Mouse (Mus musculus): ENCODE measurements around the gene Phlpp1. TPM values are rescaled to one million over a fixed set of nuclear protein-coding genes. Genes with fewer than 3 reads are reported as not detected.

Phlpp1 gene
- polyA plus RNA-seq, 1 experiment from 2014 or later: 1.3 TPM

- Histone ChIP-seq H3K4me3 (ENCODE audit: low read depth, low read length) (no peak overlapping the region), H3K9ac (ENCODE audit: low read length) (no peak overlapping the region), H3K4me1 (replicated peaks; ENCODE audit: control insufficient read depth, insufficient read depth) (no peaks in the 10 kb centered on the region), H3K27me3 (ENCODE audit: control insufficient read depth, insufficient read depth, low read length) (no peaks in the 10 kb centered on the region), H3K4me2 (replicated peaks; ENCODE audit: low read depth) (no peak overlapping the region), H3K9me3 (ENCODE audit: control insufficient read depth, low read length) (no peaks in the 10 kb centered on the region), H3K27ac (replicated peaks) (no peak overlapping the region), H3K36me3 (ENCODE audit: control insufficient read depth, insufficient read depth, low read length) (no peaks in the 10 kb centered on the region)
- WGBS: 74% methylated on average over 3 of the region's 3 CpGs
- ATAC-seq (ENCODE audit: low FRiP score, low TSS enrichment) (no peak), DNase-seq (ENCODE audit: low spot score) (no peak)
- TF ChIP-seq EP300 (optimal IDR thresholded peaks at IDR 0.05): no peak
- no peak for TF ChIP-seq CTCF (IDR thresholded peaks at IDR 0.05; ENCODE audit: low read depth)
Observed at GRCm38 (mm10) chr1:106342100-106342499, 170.5 kb downstream of the Phlpp1 start.

GRCm38 (mm10) chr1:106345265-106345664, 173.7 kb downstream of the Phlpp1 start:
- WGBS: 90% methylated on average over 2 of the region's 2 CpGs
- Histone ChIP-seq H3K4me2 (replicated peaks; ENCODE audit: low read depth) (no peak overlapping the region), H3K9ac (ENCODE audit: low read length) (no peak overlapping the region), H3K4me3 (ENCODE audit: low read depth, low read length) (no peak overlapping the region), H3K27me3 (ENCODE audit: control insufficient read depth, insufficient read depth, low read length) (no peaks in the 10 kb centered on the region), H3K36me3 (ENCODE audit: control insufficient read depth, insufficient read depth, low read length) (no peaks in the 10 kb centered on the region), H3K9me3 (ENCODE audit: control insufficient read depth, low read length) (no peaks in the 10 kb centered on the region), H3K27ac (replicated peaks) (no peak overlapping the region), H3K4me1 (replicated peaks; ENCODE audit: control insufficient read depth, insufficient read depth) (no peaks in the 10 kb centered on the region)
- ATAC-seq (ENCODE audit: low FRiP score, low TSS enrichment) (no peak), DNase-seq (ENCODE audit: low spot score) (no peak)
- TF ChIP-seq CTCF (IDR thresholded peaks at IDR 0.05; ENCODE audit: low read depth) (no peak), EP300 (optimal IDR thresholded peaks at IDR 0.05) (no peak)

- H3K9ac ChIP-seq (ENCODE audit: low read length): no peak overlapping the region
- no peaks in the 10 kb centered on the region for H3K4me1 ChIP-seq (replicated peaks; ENCODE audit: control insufficient read depth, insufficient read depth)
- ATAC-seq (ENCODE audit: low FRiP score, low TSS enrichment) (no peak), DNase-seq (ENCODE audit: low spot score) (no peak)
- H3K36me3 ChIP-seq (ENCODE audit: control insufficient read depth, insufficient read depth, low read length): no peaks in the 10 kb centered on the region
- H3K27me3 ChIP-seq (ENCODE audit: control insufficient read depth, insufficient read depth, low read length): no peaks in the 10 kb centered on the region
- H3K4me2 ChIP-seq (replicated peaks; ENCODE audit: low read depth): no peak overlapping the region
- WGBS: 99% methylated on average over 3 of the region's 3 CpGs
- no peak overlapping the region for H3K27ac ChIP-seq (replicated peaks)
- no peak overlapping the region for H3K4me3 ChIP-seq (ENCODE audit: low read depth, low read length)
- H3K9me3 ChIP-seq (ENCODE audit: control insufficient read depth, low read length): no peaks in the 10 kb centered on the region
- TF ChIP-seq CTCF (IDR thresholded peaks at IDR 0.05; ENCODE audit: low read depth) (peak; percentile 53), EP300 (optimal IDR thresholded peaks at IDR 0.05) (no peak)
Observed at GRCm38 (mm10) chr1:106346776-106347175, 175.2 kb downstream of the Phlpp1 start.

- Histone ChIP-seq H3K4me3 (ENCODE audit: low read depth, low read length) (no peak overlapping the region), H3K9ac (ENCODE audit: low read length) (no peak overlapping the region), H3K27ac (replicated peaks) (no peak overlapping the region), H3K4me1 (replicated peaks; ENCODE audit: control insufficient read depth, insufficient read depth) (no peaks in the 10 kb centered on the region), H3K36me3 (ENCODE audit: control insufficient read depth, insufficient read depth, low read length) (no peaks in the 10 kb centered on the region), H3K4me2 (replicated peaks; ENCODE audit: low read depth) (no peak overlapping the region), H3K9me3 (ENCODE audit: control insufficient read depth, low read length) (no peaks in the 10 kb centered on the region), H3K27me3 (ENCODE audit: control insufficient read depth, insufficient read depth, low read length) (no peaks in the 10 kb centered on the region)
- no peak for TF ChIP-seq CTCF (IDR thresholded peaks at IDR 0.05; ENCODE audit: low read depth)
- no peak for TF ChIP-seq EP300 (optimal IDR thresholded peaks at IDR 0.05)
- 92% methylated on average over 3 of the region's 3 CpGs for WGBS
- ATAC-seq (ENCODE audit: low FRiP score, low TSS enrichment) (no peak), DNase-seq (ENCODE audit: low spot score) (no peak)
Observed at GRCm38 (mm10) chr1:106349116-106349515, 177.6 kb downstream of the Phlpp1 start.

GRCm38 (mm10) chr1:106351512-106351911, 180.0 kb downstream of the Phlpp1 start:
- Histone ChIP-seq H3K4me1 (replicated peaks; ENCODE audit: control insufficient read depth, insufficient read depth) (no peaks in the 10 kb centered on the region), H3K9ac (ENCODE audit: low read length) (no peak overlapping the region), H3K9me3 (ENCODE audit: control insufficient read depth, low read length) (no peaks in the 10 kb centered on the region), H3K4me3 (ENCODE audit: low read depth, low read length) (no peak overlapping the region), H3K27me3 (ENCODE audit: control insufficient read depth, insufficient read depth, low read length) (no peaks in the 10 kb centered on the region), H3K4me2 (replicated peaks; ENCODE audit: low read depth) (no peak overlapping the region), H3K27ac (replicated peaks) (no peak overlapping the region), H3K36me3 (ENCODE audit: control insufficient read depth, insufficient read depth, low read length) (no peaks in the 10 kb centered on the region)
- DNase-seq (ENCODE audit: low spot score) (no peak), ATAC-seq (ENCODE audit: low FRiP score, low TSS enrichment) (no peak)
- TF ChIP-seq CTCF (IDR thresholded peaks at IDR 0.05; ENCODE audit: low read depth) (no peak), EP300 (optimal IDR thresholded peaks at IDR 0.05) (no peak)
- 46% methylated on average over 2 of the region's 2 CpGs for WGBS

GRCm38 (mm10) chr1:106352801-106353511, 181.4 kb downstream of the Phlpp1 start:
- TF ChIP-seq EP300 (optimal IDR thresholded peaks at IDR 0.05) (no peak), CTCF (IDR thresholded peaks at IDR 0.05; ENCODE audit: low read depth) (no peak)
- H3K4me1 ChIP-seq (replicated peaks; ENCODE audit: control insufficient read depth, insufficient read depth): no peaks in the 10 kb centered on the region
- H3K4me2 ChIP-seq (replicated peaks; ENCODE audit: low read depth): no peak overlapping the region
- 78% methylated on average over 2 of the region's 2 CpGs for WGBS
- no peaks in the 10 kb centered on the region for H3K36me3 ChIP-seq (ENCODE audit: control insufficient read depth, insufficient read depth, low read length)
- H3K9me3 ChIP-seq (ENCODE audit: control insufficient read depth, low read length): no peaks in the 10 kb centered on the region
- H3K27me3 ChIP-seq (ENCODE audit: control insufficient read depth, insufficient read depth, low read length): no peaks in the 10 kb centered on the region
- no peak overlapping the region for H3K4me3 ChIP-seq (ENCODE audit: low read depth, low read length)
- DNase-seq (ENCODE audit: low spot score) (no peak), ATAC-seq (ENCODE audit: low FRiP score, low TSS enrichment) (no peak)
- H3K27ac ChIP-seq (replicated peaks): no peak overlapping the region
- no peak overlapping the region for H3K9ac ChIP-seq (ENCODE audit: low read length)
